Mouse (Mus musculus): Measurements from ENCODE around the gene Serp1.
"Not testable (repeated sequence)": the region's sequence is repeated elsewhere in the genome, so short reads cannot be mapped to it uniquely, and the experiment has no call there.

The Serp1 gene

DNA sequence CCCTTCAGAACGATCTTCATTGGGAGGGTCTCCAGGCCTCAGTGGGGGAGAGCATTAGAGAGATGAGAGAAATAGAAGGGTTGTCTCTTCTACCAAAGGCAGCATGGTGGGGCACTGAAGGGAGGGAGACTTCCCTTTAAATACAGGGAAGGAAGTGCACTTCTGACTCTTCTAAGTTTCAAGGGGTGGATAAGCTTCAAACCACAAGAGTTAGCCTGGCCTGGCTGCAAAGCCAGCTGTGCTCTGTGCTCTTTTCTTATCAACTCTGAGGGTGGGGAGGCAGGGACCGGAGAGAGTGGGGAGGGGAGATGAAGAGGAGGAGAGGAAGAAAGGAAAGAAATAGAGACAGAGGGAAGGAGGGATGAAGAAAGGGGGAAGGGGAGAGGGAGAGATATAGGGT is 23.7 kb downstream of the Serp1 start:
- no peak overlapping the region for H3K4me3 ChIP-seq (replicated peaks; ENCODE audit: low read length)
- peaks cover 23% of the 10 kb centered on the region for H3K4me1 ChIP-seq (replicated peaks; ENCODE audit: low read depth, low read length)
- H3K27me3 ChIP-seq (ENCODE audit: insufficient read depth, low read length): no peaks in the 10 kb centered on the region
- no peaks in the 10 kb centered on the region for H3K9me3 ChIP-seq (ENCODE audit: low read length)
- no peaks in the 10 kb centered on the region for H3K36me3 ChIP-seq (ENCODE audit: insufficient read depth, low read length)
- TF ChIP-seq POU5F1 (IDR thresholded peaks at IDR 0.05; ENCODE audit: borderline replicate concordance, low read length) (no peak), CTCF (conservative IDR thresholded peaks at IDR 0.05; ENCODE audit: low read length) (no peak), NANOG (IDR thresholded peaks at IDR 0.05; ENCODE audit: borderline replicate concordance, low read length) (no peak)

DNA sequence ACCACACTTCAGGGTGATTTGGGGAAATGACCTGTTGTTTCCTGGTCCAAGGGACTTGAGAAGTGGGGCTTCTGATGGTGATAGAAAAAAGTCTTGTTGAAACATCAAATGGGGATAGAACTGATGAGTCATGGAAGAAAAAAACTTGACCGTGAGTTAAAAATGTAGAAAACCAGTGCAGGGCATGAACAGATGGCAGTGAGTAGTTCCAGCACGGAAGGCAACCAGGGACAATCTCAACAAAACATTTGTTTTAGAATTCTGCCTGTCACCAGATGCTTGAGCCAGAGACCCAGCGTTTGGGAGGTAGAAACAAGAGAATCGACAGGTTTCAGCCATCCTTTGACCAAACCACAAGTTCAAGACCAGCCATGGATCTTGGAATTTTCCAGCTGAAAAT is 32.1 kb downstream of the Serp1 start:
- H3K4me1 ChIP-seq (replicated peaks; ENCODE audit: low read depth, low read length): no peaks in the 10 kb centered on the region
- peaks cover 35% of the 10 kb centered on the region for H3K9me3 ChIP-seq (ENCODE audit: low read length)
- H3K27me3 ChIP-seq (ENCODE audit: insufficient read depth, low read length): no peaks in the 10 kb centered on the region
- no peak for TF ChIP-seq CTCF (conservative IDR thresholded peaks at IDR 0.05; ENCODE audit: low read length)
- no peak overlapping the region for H3K4me3 ChIP-seq (replicated peaks; ENCODE audit: low read length)
- 0 out of 2 replicates have a peak, but pooled peaks cover 4% of the 10 kb centered on the region for H3K36me3 ChIP-seq (ENCODE audit: insufficient read depth, low read length)

GRCm38 (mm10) chr3:58490787-58491186 is 34.9 kb downstream of the Serp1 start:
- no peak for TF ChIP-seq POU5F1 (IDR thresholded peaks at IDR 0.05; ENCODE audit: borderline replicate concordance, low read length)
- TF ChIP-seq CTCF (conservative IDR thresholded peaks at IDR 0.05; ENCODE audit: low read length): peak; percentile 12; the same call in 1 of the 2 replicates
- no peak for TF ChIP-seq NANOG (IDR thresholded peaks at IDR 0.05; ENCODE audit: borderline replicate concordance, low read length)
- H3K4me1 ChIP-seq (replicated peaks; ENCODE audit: low read depth, low read length): no peaks in the 10 kb centered on the region
- no peak overlapping the region for H3K4me3 ChIP-seq (replicated peaks; ENCODE audit: low read length)
- peaks cover 35% of the 10 kb centered on the region for H3K9me3 ChIP-seq (ENCODE audit: low read length)
- H3K36me3 ChIP-seq (ENCODE audit: insufficient read depth, low read length): 0 out of 2 replicates have a peak, but pooled peaks cover 4% of the 10 kb centered on the region
- no peaks in the 10 kb centered on the region for H3K27me3 ChIP-seq (ENCODE audit: insufficient read depth, low read length)

DNA sequence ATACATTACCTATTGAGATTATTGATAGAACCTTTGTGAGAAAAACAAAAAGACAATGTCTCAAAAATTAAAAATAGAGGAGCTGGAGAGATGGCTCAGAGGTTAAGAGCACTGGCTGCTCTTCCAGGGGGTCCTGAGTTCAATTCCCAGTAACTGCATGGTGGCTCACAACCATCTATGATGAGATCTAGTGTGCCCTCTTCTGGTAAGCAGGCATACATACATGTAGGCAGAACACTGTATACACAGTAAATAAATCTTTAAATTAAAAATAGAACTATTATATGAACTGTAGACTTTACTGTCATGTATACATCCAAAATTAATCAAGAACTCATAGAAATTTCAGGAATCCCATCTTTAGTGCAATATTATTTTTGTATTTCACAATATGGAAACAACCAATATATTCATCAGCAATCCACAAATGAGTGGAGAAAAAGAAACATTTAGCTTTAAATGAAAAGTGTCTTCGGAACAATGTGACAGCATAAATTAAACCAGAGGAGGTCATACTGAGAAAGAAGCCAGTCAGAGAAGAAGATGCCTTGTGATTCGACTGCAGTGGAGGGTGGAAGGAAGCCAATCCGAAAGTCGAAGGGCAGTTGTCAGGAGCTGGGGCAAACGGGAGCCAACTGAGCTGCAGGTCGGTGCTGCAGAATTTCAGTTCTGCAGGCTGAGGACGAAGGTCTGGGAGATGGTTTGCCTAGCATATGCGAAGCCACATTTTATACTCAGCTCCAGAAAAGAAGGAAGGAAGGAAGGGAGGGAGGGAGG is 37.5 kb downstream of the Serp1 start:
- TF ChIP-seq CTCF (conservative IDR thresholded peaks at IDR 0.05; ENCODE audit: low read length): no peak; the same call in 1 of the 2 replicates
- H3K27me3 ChIP-seq (ENCODE audit: insufficient read depth, low read length): no peaks in the 10 kb centered on the region
- H3K4me3 ChIP-seq (replicated peaks; ENCODE audit: low read length): no peak overlapping the region
- peaks cover 35% of the 10 kb centered on the region for H3K9me3 ChIP-seq (ENCODE audit: low read length)
- H3K36me3 ChIP-seq (ENCODE audit: insufficient read depth, low read length): 0 out of 2 replicates have a peak, but pooled peaks cover 4% of the 10 kb centered on the region
- no peaks in the 10 kb centered on the region for H3K4me1 ChIP-seq (replicated peaks; ENCODE audit: low read depth, low read length)

DNA sequence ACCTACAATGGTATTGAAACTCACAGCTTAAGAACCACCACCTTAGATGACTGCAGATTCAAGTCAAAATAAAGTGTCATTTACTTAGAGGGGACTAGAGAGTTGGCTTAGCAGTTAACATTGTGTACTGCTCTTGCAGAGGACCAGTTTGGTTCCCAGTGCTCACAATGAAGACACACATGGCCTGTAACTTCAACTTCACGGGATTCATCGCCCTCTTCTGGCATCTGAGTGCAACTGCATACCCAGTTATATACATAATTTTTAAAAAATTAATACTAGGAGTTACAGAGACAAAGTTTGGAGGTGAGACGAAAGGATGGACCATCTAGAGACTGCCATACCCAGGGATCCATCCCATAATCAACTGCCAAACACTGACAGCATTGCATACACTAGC is 38.6 kb downstream of the Serp1 start:
- peaks cover 30% of the 10 kb centered on the region for H3K9me3 ChIP-seq (ENCODE audit: low read length)
- H3K4me3 ChIP-seq (replicated peaks; ENCODE audit: low read length): no peak overlapping the region
- 0 out of 2 replicates have a peak, but pooled peaks cover 4% of the 10 kb centered on the region for H3K36me3 ChIP-seq (ENCODE audit: insufficient read depth, low read length)
- no peaks in the 10 kb centered on the region for H3K27me3 ChIP-seq (ENCODE audit: insufficient read depth, low read length)
- TF ChIP-seq NANOG (IDR thresholded peaks at IDR 0.05; ENCODE audit: borderline replicate concordance, low read length) (no peak), CTCF (conservative IDR thresholded peaks at IDR 0.05; ENCODE audit: low read length) (peak; percentile 49)
- H3K4me1 ChIP-seq (replicated peaks; ENCODE audit: low read depth, low read length): no peaks in the 10 kb centered on the region

GRCm38 (mm10) chr3:58485883-58486282 is 39.8 kb downstream of the Serp1 start:
- no peak overlapping the region for H3K4me3 ChIP-seq (replicated peaks; ENCODE audit: low read length)
- H3K4me1 ChIP-seq (replicated peaks; ENCODE audit: low read depth, low read length): no peaks in the 10 kb centered on the region
- H3K9me3 ChIP-seq (ENCODE audit: low read length): peaks cover 19% of the 10 kb centered on the region
- TF ChIP-seq NANOG (IDR thresholded peaks at IDR 0.05; ENCODE audit: borderline replicate concordance, low read length): no peak
- TF ChIP-seq CTCF (conservative IDR thresholded peaks at IDR 0.05; ENCODE audit: low read length): peak; percentile 80
- TF ChIP-seq POU5F1 (IDR thresholded peaks at IDR 0.05; ENCODE audit: borderline replicate concordance, low read length): no peak
- H3K27me3 ChIP-seq (ENCODE audit: insufficient read depth, low read length): no peaks in the 10 kb centered on the region
- H3K36me3 ChIP-seq (ENCODE audit: insufficient read depth, low read length): 0 out of 2 replicates have a peak, but pooled peaks cover 4% of the 10 kb centered on the region

- Histone ChIP-seq H3K4me1 (replicated peaks; ENCODE audit: low read depth, low read length) (no peaks in the 10 kb centered on the region), H3K4me3 (replicated peaks; ENCODE audit: low read length) (no peak overlapping the region), H3K9me3 (ENCODE audit: low read length) (no peaks in the 10 kb centered on the region), H3K27me3 (ENCODE audit: insufficient read depth, low read length) (no peaks in the 10 kb centered on the region), H3K36me3 (ENCODE audit: insufficient read depth, low read length) (no peaks in the 10 kb centered on the region)
- no peak for TF ChIP-seq NANOG (IDR thresholded peaks at IDR 0.05; ENCODE audit: borderline replicate concordance, low read length)
Measured at GRCm38 (mm10) chr3:58478755-58479455, 46.8 kb downstream of the Serp1 start.

- not testable (repeated sequence) for H3K4me3 ChIP-seq (replicated peaks; ENCODE audit: low read length); H3K27me3 ChIP-seq (ENCODE audit: insufficient read depth, low read length); H3K36me3 ChIP-seq (ENCODE audit: insufficient read depth, low read length); H3K4me1 ChIP-seq (replicated peaks; ENCODE audit: low read depth, low read length); H3K9me3 ChIP-seq (ENCODE audit: low read length)
Measured at GRCm38 (mm10) chr3:58475298-58475697, 50.4 kb downstream of the Serp1 start.

Data from E14TG2a.4 (cell line).